Mouse (Mus musculus) ES-Bruce4 (cell line): Measurements from ENCODE around the gene Cyth2.

Source experiments
- CTCF ChIP-seq: IDR thresholded peaks from one replicate; pipeline ENCODE4 v1.8.1; 2011; ENCODE audit warnings: low read depth, low read length
- POLR2A ChIP-seq: IDR thresholded peaks from one replicate; pipeline ENCODE4 v1.8.1; 2011; ENCODE audit warnings: low read length; ENCODE audit not compliant: insufficient read depth

- TF ChIP-seq POLR2A (no peak), CTCF (no peak)
Measured at GRCm38 (mm10) chr7:45832428-45832827, 18.0 kb upstream of the Cyth2 start.
